Mouse (Mus musculus) embryonic fibroblast, embryonic 13.5 days (primary cell): ENCODE data around the gene Cetn4.

Experiments used
- CTCF ChIP-seq: IDR thresholded peaks from 2 replicates; pipeline ENCODE4 v1.5.1; 2011; ENCODE audit warnings: mild to moderate bottlenecking, control low read depth, low read length, moderate library complexity, borderline replicate concordance; ENCODE audit not compliant: insufficient read depth
- POLR2A ChIP-seq: IDR thresholded peaks from 2 replicates; pipeline ENCODE4 v1.6.1; 2011; ENCODE audit warnings: low read depth, mild to moderate bottlenecking, control low read depth, low read length, moderate library complexity

GRCm38 (mm10) chr3:37283234-37283633, 29.3 kb downstream of the Cetn4 start:
- TF ChIP-seq CTCF (no peak), POLR2A (no peak)
